Mouse (Mus musculus) stomach, embryonic 16.5 days (tissue): ENCODE data around the gene Jmjd7. TPM values are rescaled to one million over a fixed set of nuclear protein-coding genes. Genes with fewer than 3 reads are reported as not detected.
A peak's percentile ranks its signal among the peaks of the same experiment; 100 is the strongest.

Experiments
- ATAC-seq: fragments of 200-750 bp; cut with Nextera tagmentation; 2 replicates; pipeline ENCODE4 v1.8.0; 2017; ENCODE audit warnings: moderate number of reproducible peaks, moderate TSS enrichment; ENCODE audit not compliant: insufficient read depth, low FRiP score
- H3K27ac ChIP-seq: fragments of 300-500 bp; sonication (generic); 2 replicates; pipeline ENCODE4 v1.5.1; 2014; ENCODE audit warnings: low read length
- H3K27me3 ChIP-seq: fragments of 300-500 bp; sonication (generic); 2 replicates; pipeline ENCODE4 v1.6.1; 2014; ENCODE audit warnings: low read length, control low read depth, mixed read lengths; ENCODE audit not compliant: control insufficient read depth, insufficient read depth
- H3K36me3 ChIP-seq: fragments of 300-500 bp; sonication (generic); 2 replicates; pipeline ENCODE4 v1.6.1; 2014; ENCODE audit warnings: low read length; ENCODE audit not compliant: control insufficient read depth, insufficient read depth
- H3K4me1 ChIP-seq: fragments of 300-500 bp; sonication (generic); 2 replicates; pipeline ENCODE4 v1.6.1; 2014; ENCODE audit warnings: low read length, control low read depth, mixed read lengths; ENCODE audit not compliant: control insufficient read depth, insufficient read depth
- H3K4me2 ChIP-seq: fragments of 300-500 bp; sonication (generic); 2 replicates; pipeline ENCODE4 v1.6.1; 2014; ENCODE audit warnings: low read depth, low read length, mixed read lengths
- H3K4me3 ChIP-seq: fragments of 300-500 bp; sonication (generic); replicated peaks from 2 replicates; pipeline ENCODE4 v1.5.1; 2014; ENCODE audit warnings: mild to moderate bottlenecking, low read length
- H3K9ac ChIP-seq: fragments of 300-500 bp; sonication (generic); 2 replicates; pipeline ENCODE4 v1.6.1; 2014; ENCODE audit warnings: low read length
- H3K9me3 ChIP-seq: fragments of 300-500 bp; sonication (generic); replicated peaks from 2 replicates; pipeline ENCODE4 v1.6.1; 2016; ENCODE audit warnings: low read length, control low read depth; ENCODE audit not compliant: control insufficient read depth
- WGBS: fragments of 180-500 bp; shearing (Covaris S2); extraction: QIAGEN DNeasy Blood & Tissue Kit; methylation state at CpG from one replicate; pipeline ENCODE4 v1.1.7; 2014; 5-methylcytosine and 5-hydroxymethylcytosine counted together
- polyA plus RNA-seq: library from polyadenylated mRNA; unstranded; fragments of >200 nt; fragmentation: Nextera tagmentation; extraction: Ambion mirVana; gene quantifications from 2 replicates; pipeline ENCODE4 v1.2.1, GENCODE M21; 2015

Gene Jmjd7
- polyA plus RNA-seq, 1 experiment from 2014 or later, result 15.4 TPM

- H3K4me3 ChIP-seq, result no peak overlapping the region
- no peaks in the 10 kb centered on the region for H3K27me3 ChIP-seq
- no peak overlapping the region for H3K4me2 ChIP-seq
- WGBS, result 70% methylated on average over 4 of the region's 4 CpGs
- no peak for ATAC-seq
- no peaks in the 10 kb centered on the region for H3K9me3 ChIP-seq
- H3K36me3 ChIP-seq, result no peaks in the 10 kb centered on the region
- H3K9ac ChIP-seq, result no peak overlapping the region
- no peak overlapping the region for H3K27ac ChIP-seq
- H3K4me1 ChIP-seq, result no peaks in the 10 kb centered on the region
These were observed 19.5 kb upstream of the Jmjd7 start for GRCm38 (mm10) chr2:120007680-120008210.

GRCm38 (mm10) chr2:120008672-120009071 is 18.6 kb upstream of the Jmjd7 start:
- no peaks in the 10 kb centered on the region for H3K27me3 ChIP-seq
- no peaks in the 10 kb centered on the region for H3K4me1 ChIP-seq
- H3K9ac ChIP-seq, result no peak overlapping the region
- H3K4me2 ChIP-seq, result no peak overlapping the region
- no peaks in the 10 kb centered on the region for H3K9me3 ChIP-seq
- no peak overlapping the region for H3K4me3 ChIP-seq
- H3K36me3 ChIP-seq, result no peaks in the 10 kb centered on the region
- H3K27ac ChIP-seq, result no peak overlapping the region
- 43% methylated on average over 4 of the region's 4 CpGs for WGBS
- ATAC-seq, result no peak

GRCm38 (mm10) chr2:120011462-120012200 is 15.7 kb upstream of the Jmjd7 start:
- no peak overlapping the region for H3K4me3 ChIP-seq
- peak; percentile 57; the same call in 1 of the 2 replicates for ATAC-seq
- 74% methylated on average over 8 of the region's 8 CpGs for WGBS

GRCm38 (mm10) chr2:120012924-120013323 is 14.4 kb upstream of the Jmjd7 start:
- no peak overlapping the region for H3K27ac ChIP-seq
- peak; percentile 12; the same call in 1 of the 2 replicates for ATAC-seq
- H3K4me2 ChIP-seq, result no peak overlapping the region
- no peaks in the 10 kb centered on the region for H3K27me3 ChIP-seq
- 77% methylated on average over 13 of the region's 13 CpGs for WGBS
- H3K4me3 ChIP-seq, result no peak overlapping the region
- H3K36me3 ChIP-seq, result no peaks in the 10 kb centered on the region
- no peaks in the 10 kb centered on the region for H3K4me1 ChIP-seq
- no peak overlapping the region for H3K9ac ChIP-seq
- H3K9me3 ChIP-seq, result no peaks in the 10 kb centered on the region

More at GRCm38 (mm10) chr2:120011462-120012200, 15.7 kb upstream of the Jmjd7 start:
- H3K36me3 ChIP-seq, result no peaks in the 10 kb centered on the region
- no peaks in the 10 kb centered on the region for H3K9me3 ChIP-seq
- H3K4me2 ChIP-seq, result no peak overlapping the region
- H3K4me1 ChIP-seq, result no peaks in the 10 kb centered on the region
- no peak overlapping the region for H3K9ac ChIP-seq
- H3K27ac ChIP-seq, result no peak overlapping the region
- no peaks in the 10 kb centered on the region for H3K27me3 ChIP-seq

- no peak overlapping the region for H3K9ac ChIP-seq
- WGBS, result 98% methylated on average over 2 of the region's 2 CpGs
- no peak overlapping the region for H3K4me2 ChIP-seq
- ATAC-seq, result no peak
- H3K27ac ChIP-seq, result no peak overlapping the region
- no peaks in the 10 kb centered on the region for H3K4me1 ChIP-seq
- no peaks in the 10 kb centered on the region for H3K36me3 ChIP-seq
- H3K9me3 ChIP-seq, result no peaks in the 10 kb centered on the region
- H3K4me3 ChIP-seq, result no peak overlapping the region
- no peaks in the 10 kb centered on the region for H3K27me3 ChIP-seq
These were observed 13.3 kb upstream of the Jmjd7 start for GRCm38 (mm10) chr2:120013831-120014486.

GRCm38 (mm10) chr2:120015882-120016281 is 11.4 kb upstream of the Jmjd7 start:
- H3K4me3 ChIP-seq, result no peak overlapping the region

GRCm38 (mm10) chr2:120017599-120017998 is 9.7 kb upstream of the Jmjd7 start:
- ATAC-seq, result peak; percentile 68; the same call in 1 of the 2 replicates
- Histone ChIP-seq H3K4me1 (no peaks in the 10 kb centered on the region), H3K4me3 (no peak overlapping the region), H3K4me2 (no peak overlapping the region), H3K27me3 (no peaks in the 10 kb centered on the region), H3K36me3 (peaks cover 9% of the 10 kb centered on the region), H3K9ac (no peak overlapping the region), H3K9me3 (no peaks in the 10 kb centered on the region), H3K27ac (peak overlapping the region; percentile 59; the same call in 1 of the 2 replicates)
- WGBS, result 71% methylated on average over 12 of the region's 12 CpGs

More at GRCm38 (mm10) chr2:120015882-120016281, 11.4 kb upstream of the Jmjd7 start:
- no peak overlapping the region for H3K27ac ChIP-seq
- H3K4me1 ChIP-seq, result no peaks in the 10 kb centered on the region
- H3K4me2 ChIP-seq, result no peak overlapping the region
- ATAC-seq, result no peak
- no peaks in the 10 kb centered on the region for H3K27me3 ChIP-seq
- no peak overlapping the region for H3K9ac ChIP-seq
- H3K36me3 ChIP-seq, result peaks cover 9% of the 10 kb centered on the region
- H3K9me3 ChIP-seq, result no peaks in the 10 kb centered on the region
- 89% methylated on average over 4 of the region's 4 CpGs for WGBS

- Histone ChIP-seq H3K36me3 (peaks cover 5% of the 10 kb centered on the region), H3K9me3 (no peaks in the 10 kb centered on the region), H3K27me3 (no peaks in the 10 kb centered on the region), H3K4me3 (no peak overlapping the region), H3K4me1 (peaks cover 9% of the 10 kb centered on the region), H3K27ac (no peak overlapping the region), H3K4me2 (no peak overlapping the region), H3K9ac (no peak overlapping the region)
- 88% methylated on average over 5 of the region's 5 CpGs for WGBS
- no peak for ATAC-seq
These were observed 2.9 kb upstream of the Jmjd7 start for GRCm38 (mm10) chr2:120024337-120024736.

- peak overlapping the region; percentile 73 for H3K4me3 ChIP-seq
- H3K4me2 ChIP-seq, result peak overlapping the region; percentile 87
- H3K27ac ChIP-seq, result peak overlapping the region; percentile 82
- peak overlapping the region; percentile 86 for H3K9ac ChIP-seq
- 27% methylated on average over 3 of the region's 3 CpGs for WGBS
- ATAC-seq, result no peak
- peaks cover 6% of the 10 kb centered on the region; the same call in 1 of the 2 replicates for H3K36me3 ChIP-seq
- no peaks in the 10 kb centered on the region for H3K27me3 ChIP-seq
- H3K9me3 ChIP-seq, result no peaks in the 10 kb centered on the region
- H3K4me1 ChIP-seq, result peaks cover 13% of the 10 kb centered on the region
These were observed 658 bp downstream of the Jmjd7 start for GRCm38 (mm10) chr2:120027950-120028331.
